Mouse (Mus musculus) hindbrain, embryonic 15.5 days (tissue): ENCODE measurements around the gene Dcun1d1. TPM values are rescaled to one million over a fixed set of nuclear protein-coding genes. Genes with fewer than 3 reads are reported as not detected.

ENCODE experiments used
- ATAC-seq: fragments of 200-750 bp; cut with Nextera tagmentation; 2 replicates; pipeline ENCODE4 v1.8.0; 2017; ENCODE audit warnings: low read depth, moderate number of reproducible peaks, moderate TSS enrichment; ENCODE audit not compliant: low FRiP score
- H3K27ac ChIP-seq: fragments of 300-500 bp; sonication (generic); replicated peaks from 2 replicates; pipeline ENCODE4 v1.5.1; 2015; ENCODE audit warnings: mild to moderate bottlenecking, inconsistent platforms
- H3K27me3 ChIP-seq: fragments of 300-500 bp; sonication (generic); 2 replicates; pipeline ENCODE4 v1.6.1; 2015; ENCODE audit warnings: control low read depth, inconsistent platforms
- H3K36me3 ChIP-seq: fragments of 300-500 bp; sonication (generic); 2 replicates; pipeline ENCODE4 v1.6.1; 2015; ENCODE audit warnings: control low read depth, inconsistent platforms
- H3K4me1 ChIP-seq: fragments of 300-500 bp; sonication (generic); replicated peaks from 2 replicates; pipeline ENCODE4 v1.6.1; 2015; ENCODE audit warnings: control low read depth, inconsistent platforms
- H3K4me2 ChIP-seq: fragments of 300-500 bp; sonication (generic); 2 replicates; pipeline ENCODE4 v1.6.1; 2015; ENCODE audit warnings: moderate library complexity, mild to moderate bottlenecking, inconsistent platforms
- H3K4me3 ChIP-seq: fragments of 300-500 bp; sonication (generic); 2 replicates; pipeline ENCODE4 v1.5.1; 2015; ENCODE audit warnings: mild to moderate bottlenecking, inconsistent platforms
- H3K9ac ChIP-seq: fragments of 300-500 bp; sonication (generic); 2 replicates; pipeline ENCODE4 v1.6.1; 2015; ENCODE audit warnings: inconsistent platforms
- H3K9me3 ChIP-seq: fragments of 300-500 bp; sonication (generic); 2 replicates; pipeline ENCODE4 v1.6.1; 2016; ENCODE audit warnings: control low read depth, inconsistent platforms
- WGBS: fragments of 180-500 bp; shearing (Covaris S2); methylation state at CpG from one replicate; pipeline ENCODE4 v1.1.7; 2015; 5-methylcytosine and 5-hydroxymethylcytosine counted together
- polyA plus RNA-seq: library from polyadenylated mRNA; unstranded; fragments of >200 nt; fragmentation: Nextera tagmentation; extraction: Ambion mirVana; gene quantifications from 2 replicates; pipeline ENCODE4 v1.2.1, GENCODE M21; 2015

The Dcun1d1 gene
- polyA plus RNA-seq, 1 experiment from 2014 or later: 97.4 TPM

DNA sequence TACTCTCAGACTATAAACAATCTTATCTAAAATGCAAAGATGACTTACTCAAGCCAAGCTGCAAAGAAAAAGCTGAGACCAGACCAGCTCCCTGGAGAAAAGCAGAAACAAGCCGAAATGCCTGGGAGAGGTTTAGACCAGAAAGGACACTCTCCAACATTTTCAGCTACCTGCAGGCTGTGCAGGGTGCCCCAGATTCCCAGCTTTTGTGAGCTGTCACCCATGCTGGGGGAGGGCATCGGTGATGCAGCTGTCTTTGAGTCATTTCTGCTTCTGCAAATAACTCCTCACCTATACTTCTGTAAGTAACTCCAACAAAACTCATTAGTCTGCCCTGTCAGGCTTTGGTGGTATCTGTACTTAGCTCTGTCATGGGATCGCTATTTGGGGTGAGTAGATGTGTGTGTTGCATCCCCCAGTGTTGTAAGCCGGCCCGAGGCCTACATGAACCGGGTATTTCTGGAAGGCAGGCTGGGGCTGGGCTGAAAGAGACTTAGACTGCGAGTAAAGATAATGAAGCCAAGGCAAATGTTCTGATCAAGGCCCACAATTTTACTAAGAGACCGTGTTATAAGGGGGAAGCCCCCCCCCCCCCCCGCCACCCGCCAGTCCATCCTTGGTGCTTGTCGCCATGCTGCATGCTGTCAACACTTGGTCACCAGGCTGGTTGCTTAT, 17.8 kb upstream of the Dcun1d1 start:
- Histone ChIP-seq H3K4me3 (no peak overlapping the region), H3K9me3 (no peaks in the 10 kb centered on the region), H3K4me2 (no peak overlapping the region), H3K9ac (no peak overlapping the region), H3K4me1 (no peaks in the 10 kb centered on the region), H3K27ac (no peak overlapping the region), H3K36me3 (peaks cover 19% of the 10 kb centered on the region), H3K27me3 (no peaks in the 10 kb centered on the region)
- WGBS: 93% methylated on average over 11 of the region's 11 CpGs
- ATAC-seq: no peak

DNA sequence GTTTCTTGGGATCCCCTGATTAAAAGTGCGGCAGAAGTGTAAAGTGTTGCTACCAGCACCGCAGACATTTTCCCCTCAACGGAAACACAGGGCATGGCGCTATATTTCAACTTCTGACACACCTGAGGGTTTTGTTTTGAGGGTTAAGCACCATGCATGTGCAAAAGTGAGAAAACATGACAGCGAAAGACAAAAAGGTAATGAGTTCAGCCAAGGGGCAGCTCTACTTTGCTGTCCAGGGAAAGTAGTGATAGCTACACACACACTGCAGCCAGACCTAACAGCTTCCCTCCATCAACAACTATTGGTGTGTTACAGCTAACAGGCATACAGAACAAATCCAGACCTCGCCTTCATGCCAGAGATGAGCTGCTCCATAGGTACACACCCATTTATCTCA, 16.6 kb upstream of the Dcun1d1 start:
- no peak for ATAC-seq
- no peaks in the 10 kb centered on the region for H3K9me3 ChIP-seq
- peaks cover 8% of the 10 kb centered on the region; the same call in 1 of the 2 replicates for H3K36me3 ChIP-seq
- H3K27ac ChIP-seq: no peak overlapping the region
- no peaks in the 10 kb centered on the region for H3K27me3 ChIP-seq
- H3K4me3 ChIP-seq: no peak overlapping the region
- no peak overlapping the region for H3K9ac ChIP-seq
- 95% methylated on average over 6 of the region's 6 CpGs for WGBS
- H3K4me2 ChIP-seq: no peak overlapping the region
- H3K4me1 ChIP-seq: no peaks in the 10 kb centered on the region

- no peak for ATAC-seq
- no peaks in the 10 kb centered on the region for H3K4me1 ChIP-seq
- WGBS: 72% methylated on average over 1 of the region's 1 CpGs
- no peak overlapping the region for H3K27ac ChIP-seq
- H3K9me3 ChIP-seq: no peaks in the 10 kb centered on the region
- no peaks in the 10 kb centered on the region for H3K27me3 ChIP-seq
- no peak overlapping the region for H3K4me2 ChIP-seq
- H3K36me3 ChIP-seq: 0 out of 2 replicates have a peak, but pooled peaks cover 8% of the 10 kb centered on the region
- no peak overlapping the region for H3K4me3 ChIP-seq
- H3K9ac ChIP-seq: no peak overlapping the region
These were observed 15.9 kb upstream of the Dcun1d1 start for GRCm38 (mm10) chr3:35953184-35953583.

- Histone ChIP-seq H3K4me1 (no peaks in the 10 kb centered on the region), H3K9me3 (no peaks in the 10 kb centered on the region), H3K9ac (no peak overlapping the region), H3K4me3 (no peak overlapping the region), H3K36me3 (no peaks in the 10 kb centered on the region), H3K4me2 (no peak overlapping the region), H3K27ac (no peak overlapping the region), H3K27me3 (no peaks in the 10 kb centered on the region)
- 95% methylated on average over 7 of the region's 7 CpGs for WGBS
- ATAC-seq: no peak
These were observed 11.0 kb upstream of the Dcun1d1 start for GRCm38 (mm10) chr3:35948197-35948596.

DNA sequence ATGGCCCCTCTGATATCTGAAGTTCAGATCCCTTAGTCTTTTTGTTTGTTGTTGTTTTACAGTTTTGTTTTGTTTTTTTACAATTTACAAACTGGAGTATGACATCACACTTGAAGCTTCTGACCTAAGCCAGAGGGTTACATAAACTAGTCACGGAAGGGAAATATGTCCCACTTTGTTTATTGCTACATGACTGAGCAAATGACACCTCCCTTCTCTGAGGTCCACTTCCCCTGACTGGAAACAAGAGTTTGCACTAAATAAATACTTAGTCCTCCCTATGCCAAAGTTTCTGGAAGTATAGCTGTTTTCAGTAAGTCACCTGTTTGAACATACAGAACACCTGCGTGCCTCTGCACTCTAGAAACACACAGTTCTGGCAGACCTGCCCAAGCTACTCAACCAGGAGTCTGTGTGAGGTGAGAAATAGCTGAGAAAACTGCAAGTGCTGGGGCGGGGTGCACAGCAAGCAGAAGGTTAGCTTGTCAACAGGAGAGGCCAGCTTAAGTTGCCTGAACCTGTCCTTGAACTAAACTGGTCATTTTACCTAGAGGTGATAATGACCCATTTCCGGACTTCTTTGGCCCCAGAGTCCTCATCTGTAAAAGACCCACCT, 3.4 kb upstream of the Dcun1d1 start:
- WGBS: 92% methylated on average over 4 of the region's 4 CpGs
- Histone ChIP-seq H3K4me1 (no peaks in the 10 kb centered on the region), H3K27me3 (no peaks in the 10 kb centered on the region), H3K4me2 (no peak overlapping the region), H3K9ac (no peak overlapping the region), H3K27ac (no peak overlapping the region), H3K4me3 (no peak overlapping the region), H3K9me3 (no peaks in the 10 kb centered on the region), H3K36me3 (no peaks in the 10 kb centered on the region)
- ATAC-seq: no peak

GRCm38 (mm10) chr3:35940047-35940446, 2.8 kb upstream of the Dcun1d1 start:
- ATAC-seq: no peak
- Histone ChIP-seq H3K9me3 (no peaks in the 10 kb centered on the region), H3K4me2 (no peak overlapping the region), H3K4me1 (no peaks in the 10 kb centered on the region), H3K27ac (no peak overlapping the region), H3K36me3 (no peaks in the 10 kb centered on the region), H3K4me3 (no peak overlapping the region), H3K9ac (no peak overlapping the region), H3K27me3 (no peaks in the 10 kb centered on the region)
- 42% methylated on average over 2 of the region's 2 CpGs for WGBS

DNA sequence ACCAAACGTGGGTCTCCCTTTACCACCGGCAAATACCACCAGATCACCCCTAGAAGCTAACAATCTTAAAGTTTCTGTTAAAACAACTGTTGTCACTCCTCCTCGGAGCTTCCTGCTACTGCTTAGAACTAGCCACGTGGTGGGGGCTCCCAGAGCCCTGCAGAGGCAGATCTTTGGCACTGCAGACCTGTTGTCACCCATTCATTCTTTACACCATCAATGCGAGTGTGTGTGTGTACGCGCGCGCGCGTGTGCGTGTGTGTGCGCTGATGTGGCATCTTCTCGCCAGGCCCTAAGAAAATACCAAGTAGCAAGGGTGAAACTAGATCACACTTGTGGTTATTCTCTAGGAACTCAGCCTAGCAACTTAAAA, 3.9 kb downstream of the Dcun1d1 start:
- no peaks in the 10 kb centered on the region for H3K27me3 ChIP-seq
- H3K4me3 ChIP-seq: peak overlapping the region; percentile 98
- H3K36me3 ChIP-seq: no peaks in the 10 kb centered on the region
- peak overlapping the region; percentile 87 for H3K4me2 ChIP-seq
- no peaks in the 10 kb centered on the region for H3K9me3 ChIP-seq
- peak overlapping the region; percentile 92 for H3K27ac ChIP-seq
- ATAC-seq: peak; percentile 47
- H3K9ac ChIP-seq: peak overlapping the region; percentile 99
- WGBS: 3% methylated on average over 14 of the region's 14 CpGs
- peaks cover 26% of the 10 kb centered on the region for H3K4me1 ChIP-seq

- Histone ChIP-seq H3K4me3 (peak overlapping the region; percentile 98), H3K9me3 (no peaks in the 10 kb centered on the region), H3K9ac (peak overlapping the region; percentile 99), H3K27ac (peak overlapping the region; percentile 92), H3K36me3 (no peaks in the 10 kb centered on the region), H3K4me2 (peak overlapping the region; percentile 87), H3K4me1 (peaks cover 26% of the 10 kb centered on the region), H3K27me3 (no peaks in the 10 kb centered on the region)
- peak; percentile 96 for ATAC-seq
- WGBS: under 1% methylated on average over 51 of the region's 73 CpGs
These were observed 4.4 kb downstream of the Dcun1d1 start for GRCm38 (mm10) chr3:35932735-35933404.

DNA sequence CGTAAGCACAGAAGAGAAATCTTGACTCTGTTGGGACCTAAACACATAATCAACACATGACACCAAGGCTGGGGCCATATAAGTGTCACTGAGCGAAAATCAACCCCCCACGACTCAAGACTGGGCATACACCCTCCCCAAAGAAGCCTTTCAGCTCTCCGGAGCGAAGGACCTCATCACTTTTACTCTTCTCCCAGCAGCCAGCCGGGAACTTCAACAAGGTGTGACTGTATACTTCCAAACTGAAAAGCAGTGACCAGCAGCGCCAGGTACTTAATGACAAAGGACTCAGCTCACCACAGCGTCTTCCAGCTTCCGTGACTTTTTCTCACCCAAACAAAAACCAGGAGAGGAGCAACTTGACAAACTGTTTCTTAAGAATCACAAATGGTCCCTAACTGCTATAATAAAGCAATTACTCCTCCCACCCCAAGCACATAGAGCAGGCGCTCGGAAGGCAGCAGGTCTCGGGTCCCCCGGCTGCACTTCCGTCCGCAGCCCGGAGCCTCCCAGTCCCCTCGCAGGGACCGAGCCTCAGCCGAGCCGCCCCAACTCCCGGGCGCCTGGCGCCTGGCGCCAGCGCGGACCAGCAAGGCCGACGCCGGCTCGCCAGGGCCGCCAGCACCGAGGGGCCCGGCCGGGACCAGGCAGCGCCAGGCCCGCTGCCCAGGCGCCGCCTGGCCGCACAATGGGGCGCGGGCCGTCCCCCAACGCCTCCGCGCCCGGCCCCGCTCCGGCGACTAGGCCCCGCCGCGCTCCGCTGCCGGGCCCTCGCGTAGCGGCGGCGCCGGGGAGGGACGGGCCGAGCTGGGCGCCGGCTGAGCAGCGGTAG, 5.1 kb downstream of the Dcun1d1 start:
- Histone ChIP-seq H3K36me3 (no peaks in the 10 kb centered on the region), H3K27me3 (no peaks in the 10 kb centered on the region), H3K4me3 (peak overlapping the region; percentile 98), H3K4me1 (peaks cover 26% of the 10 kb centered on the region), H3K9ac (peak overlapping the region; percentile 99), H3K27ac (peak overlapping the region; percentile 92), H3K4me2 (peak overlapping the region; percentile 87), H3K9me3 (no peaks in the 10 kb centered on the region)
- peak; percentile 79 for ATAC-seq
- under 1% methylated on average over 35 of the region's 65 CpGs for WGBS

DNA sequence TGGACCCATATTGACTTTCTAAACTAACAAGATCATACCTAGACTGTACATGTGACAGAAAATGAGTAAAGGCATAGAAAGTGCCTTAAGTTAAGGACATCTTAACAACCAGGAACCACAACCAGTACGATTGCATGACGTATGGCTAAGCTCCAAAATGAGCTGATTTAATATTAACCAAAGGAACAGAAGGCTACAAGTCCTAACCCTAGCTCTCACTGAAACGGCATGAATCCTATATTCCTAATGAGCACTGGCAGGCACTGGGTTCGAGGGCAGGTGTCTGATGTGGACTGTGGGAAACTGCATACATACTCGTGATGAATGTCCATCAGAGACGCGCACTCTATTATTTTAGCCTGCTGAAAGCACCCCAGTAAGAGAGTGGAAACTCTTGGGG, 5.9 kb downstream of the Dcun1d1 start:
- Histone ChIP-seq H3K4me3 (peak overlapping the region; percentile 98), H3K4me2 (peak overlapping the region; percentile 87), H3K4me1 (peaks cover 26% of the 10 kb centered on the region), H3K27me3 (no peaks in the 10 kb centered on the region), H3K36me3 (no peaks in the 10 kb centered on the region), H3K9ac (peak overlapping the region; percentile 99), H3K27ac (no peak overlapping the region), H3K9me3 (no peaks in the 10 kb centered on the region)
- 25% methylated on average over 7 of the region's 7 CpGs for WGBS
- no peak for ATAC-seq

DNA sequence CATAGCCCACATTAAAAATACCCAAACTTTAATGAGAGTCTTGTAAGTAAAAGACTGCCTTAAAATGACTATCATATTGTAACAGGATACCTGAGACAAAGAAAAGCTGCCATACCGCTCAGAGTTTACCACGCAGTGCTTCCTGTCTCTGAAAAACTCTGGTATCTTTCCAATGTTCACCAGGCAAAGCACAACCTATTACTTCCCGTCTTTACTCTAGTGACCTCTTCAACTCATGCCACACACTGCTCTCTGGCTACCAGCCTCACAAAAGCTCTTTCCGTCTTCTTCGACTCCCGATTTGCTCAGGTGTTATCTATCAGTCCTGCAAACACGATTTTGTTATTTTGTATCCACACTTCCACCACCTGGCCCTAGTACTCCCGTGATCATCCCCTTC, 7.4 kb downstream of the Dcun1d1 start:
- WGBS: 76% methylated on average over 8 of the region's 8 CpGs
- Histone ChIP-seq H3K4me1 (peaks cover 26% of the 10 kb centered on the region), H3K4me3 (no peak overlapping the region)

GRCm38 (mm10) chr3:35929406-35929805, 7.8 kb downstream of the Dcun1d1 start:
- Histone ChIP-seq H3K36me3 (no peaks in the 10 kb centered on the region), H3K4me3 (no peak overlapping the region), H3K4me2 (no peak overlapping the region), H3K27me3 (no peaks in the 10 kb centered on the region), H3K9ac (no peak overlapping the region), H3K4me1 (peaks cover 26% of the 10 kb centered on the region), H3K27ac (no peak overlapping the region), H3K9me3 (no peaks in the 10 kb centered on the region)
- no peak for ATAC-seq
- 59% methylated on average over 3 of the region's 3 CpGs for WGBS

More for the DNA sequence above, 7.4 kb downstream of the Dcun1d1 start:
- Histone ChIP-seq H3K27me3 (no peaks in the 10 kb centered on the region), H3K9me3 (no peaks in the 10 kb centered on the region), H3K4me2 (no peak overlapping the region), H3K27ac (no peak overlapping the region), H3K9ac (no peak overlapping the region), H3K36me3 (no peaks in the 10 kb centered on the region)
- no peak for ATAC-seq
